Mouse (Mus musculus): ENCODE measurements at regions not wholly inside any gene's neighbourhood (a gene's known extent, or its start where the extent isn't known, plus 50 kb on each side); places are given as distances from the start of the nearest gene placed in this dataset.

DNA sequence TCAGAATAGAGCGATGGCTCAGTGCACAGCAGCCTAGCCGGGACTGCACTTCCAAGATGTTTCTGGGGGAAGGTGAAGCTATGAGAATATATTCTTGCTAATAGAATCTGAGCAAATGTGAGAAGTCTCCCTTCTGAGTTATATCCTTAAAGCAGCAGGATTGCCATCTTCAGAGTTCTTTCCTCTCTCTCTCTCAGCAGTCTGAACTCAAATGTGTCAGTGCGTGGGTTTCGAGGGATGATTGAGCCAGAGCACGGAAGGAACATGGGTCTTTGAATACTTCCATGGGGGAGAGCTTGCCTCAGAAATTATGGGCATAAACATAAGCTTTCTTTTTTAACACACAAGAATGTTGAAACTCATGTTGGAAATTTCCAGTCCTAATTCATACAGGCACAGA is 123.6 kb upstream of the Lhx1 start:
- Histone ChIP-seq H3K27me3 (ENCODE audit: control insufficient read depth, insufficient read depth, insufficient read length) (peaks cover 3% of the 10 kb centered on the region), H3K4me3 (ENCODE audit: insufficient read depth, poor library complexity, severe bottlenecking) (no peak overlapping the region), H3K79me3 (ENCODE audit: low read depth) (no peaks in the 10 kb centered on the region), H3ac (ENCODE audit: control insufficient read depth, insufficient read length, low read depth) (no peak overlapping the region), H3K79me2 (ENCODE audit: control insufficient read depth, insufficient read depth) (no peaks in the 10 kb centered on the region), H3K36me3 (ENCODE audit: control insufficient read depth, insufficient read depth) (no peaks in the 10 kb centered on the region)
- no peak for TF ChIP-seq CEBPB (IDR thresholded peaks at IDR 0.05; ENCODE audit: low read depth)
- no peak for TF ChIP-seq MAX (IDR thresholded peaks at IDR 0.05)
- no peak for TF ChIP-seq CTCF (IDR thresholded peaks at IDR 0.05; ENCODE audit: control insufficient read depth, insufficient read depth, insufficient read length)
- TF ChIP-seq USF1 (IDR thresholded peaks at IDR 0.05; ENCODE audit: low read depth) = no peak
- no peak for TF ChIP-seq MYOD1 (IDR thresholded peaks at IDR 0.05; ENCODE audit: control insufficient read depth, insufficient read length, low read depth)
- TF ChIP-seq MYOG (IDR thresholded peaks at IDR 0.05; ENCODE audit: control insufficient read depth, extremely low read depth, insufficient read length) = no peak
- TF ChIP-seq FOSL1 (IDR thresholded peaks at IDR 0.05; ENCODE audit: insufficient read depth, low read length, poor library complexity, severe bottlenecking) = no peak

DNA sequence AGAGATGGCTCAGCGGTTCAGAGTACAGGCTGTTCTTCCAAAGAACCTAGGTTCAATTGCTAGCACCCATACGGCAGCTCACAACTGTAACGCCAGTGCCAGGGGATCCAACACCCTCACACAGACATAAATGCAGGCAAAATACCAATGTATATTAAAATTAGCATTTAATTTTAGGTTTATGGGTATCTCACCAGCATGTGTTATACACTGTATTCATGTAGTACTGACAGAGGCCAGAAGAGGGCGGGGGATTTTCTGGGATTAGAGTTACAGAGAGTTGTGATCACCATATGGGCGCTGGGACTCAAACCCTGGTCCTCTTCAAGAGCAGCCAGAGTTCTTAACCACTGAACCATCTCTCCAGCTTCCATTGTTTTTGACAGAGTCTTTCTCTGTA is 121.8 kb upstream of the Lhx1 start:
- no peaks in the 10 kb centered on the region for H3K79me3 ChIP-seq (ENCODE audit: low read depth)
- no peak for TF ChIP-seq MYOD1 (IDR thresholded peaks at IDR 0.05; ENCODE audit: control insufficient read depth, insufficient read length, low read depth)
- TF ChIP-seq CTCF (IDR thresholded peaks at IDR 0.05; ENCODE audit: control insufficient read depth, insufficient read depth, insufficient read length) = no peak
- TF ChIP-seq USF1 (IDR thresholded peaks at IDR 0.05; ENCODE audit: low read depth) = no peak
- no peak for TF ChIP-seq MAX (IDR thresholded peaks at IDR 0.05)
- no peak for TF ChIP-seq FOSL1 (IDR thresholded peaks at IDR 0.05; ENCODE audit: insufficient read depth, low read length, poor library complexity, severe bottlenecking)
- no peak for TF ChIP-seq CEBPB (IDR thresholded peaks at IDR 0.05; ENCODE audit: low read depth)
- TF ChIP-seq MYOG (IDR thresholded peaks at IDR 0.05; ENCODE audit: control insufficient read depth, extremely low read depth, insufficient read length) = no peak
- no peak overlapping the region for H3ac ChIP-seq (ENCODE audit: control insufficient read depth, insufficient read length, low read depth)
- no peak overlapping the region for H3K4me3 ChIP-seq (ENCODE audit: insufficient read depth, poor library complexity, severe bottlenecking)
- no peaks in the 10 kb centered on the region for H3K36me3 ChIP-seq (ENCODE audit: control insufficient read depth, insufficient read depth)
- H3K79me2 ChIP-seq (ENCODE audit: control insufficient read depth, insufficient read depth) = no peaks in the 10 kb centered on the region
- peaks cover 19% of the 10 kb centered on the region for H3K27me3 ChIP-seq (ENCODE audit: control insufficient read depth, insufficient read depth, insufficient read length)

DNA sequence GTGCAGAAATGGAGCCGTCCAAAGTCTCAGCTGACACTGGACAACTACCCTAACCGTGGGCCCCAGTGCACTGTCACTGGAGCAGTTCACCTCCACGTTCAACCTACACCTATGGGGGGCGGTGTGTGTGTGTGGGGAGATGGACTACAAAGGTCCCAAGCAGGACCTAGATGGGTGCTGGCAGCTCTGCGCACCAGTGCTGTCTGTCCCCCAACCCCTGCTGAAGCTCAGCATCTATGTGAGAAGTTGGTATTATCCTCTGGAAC is 117.7 kb upstream of the Lhx1 start:
- peaks cover 45% of the 10 kb centered on the region for H3K27me3 ChIP-seq (ENCODE audit: control insufficient read depth, insufficient read depth, insufficient read length)
- no peak overlapping the region for H3K4me3 ChIP-seq (ENCODE audit: insufficient read depth, poor library complexity, severe bottlenecking)
- H3K79me3 ChIP-seq (ENCODE audit: low read depth) = no peaks in the 10 kb centered on the region
- no peaks in the 10 kb centered on the region for H3K36me3 ChIP-seq (ENCODE audit: control insufficient read depth, insufficient read depth)
- H3K79me2 ChIP-seq (ENCODE audit: control insufficient read depth, insufficient read depth) = no peaks in the 10 kb centered on the region
- no peak overlapping the region for H3ac ChIP-seq (ENCODE audit: control insufficient read depth, insufficient read length, low read depth)
- TF ChIP-seq CTCF (IDR thresholded peaks at IDR 0.05; ENCODE audit: control insufficient read depth, insufficient read depth, insufficient read length) = no peak
- no peak for TF ChIP-seq CEBPB (IDR thresholded peaks at IDR 0.05; ENCODE audit: low read depth)
- no peak for TF ChIP-seq USF1 (IDR thresholded peaks at IDR 0.05; ENCODE audit: low read depth)
- TF ChIP-seq MAX (IDR thresholded peaks at IDR 0.05) = no peak
- no peak for TF ChIP-seq MYOD1 (IDR thresholded peaks at IDR 0.05; ENCODE audit: control insufficient read depth, insufficient read length, low read depth)
- TF ChIP-seq MYOG (IDR thresholded peaks at IDR 0.05; ENCODE audit: control insufficient read depth, extremely low read depth, insufficient read length) = no peak
- no peak for TF ChIP-seq FOSL1 (IDR thresholded peaks at IDR 0.05; ENCODE audit: insufficient read depth, low read length, poor library complexity, severe bottlenecking)

DNA sequence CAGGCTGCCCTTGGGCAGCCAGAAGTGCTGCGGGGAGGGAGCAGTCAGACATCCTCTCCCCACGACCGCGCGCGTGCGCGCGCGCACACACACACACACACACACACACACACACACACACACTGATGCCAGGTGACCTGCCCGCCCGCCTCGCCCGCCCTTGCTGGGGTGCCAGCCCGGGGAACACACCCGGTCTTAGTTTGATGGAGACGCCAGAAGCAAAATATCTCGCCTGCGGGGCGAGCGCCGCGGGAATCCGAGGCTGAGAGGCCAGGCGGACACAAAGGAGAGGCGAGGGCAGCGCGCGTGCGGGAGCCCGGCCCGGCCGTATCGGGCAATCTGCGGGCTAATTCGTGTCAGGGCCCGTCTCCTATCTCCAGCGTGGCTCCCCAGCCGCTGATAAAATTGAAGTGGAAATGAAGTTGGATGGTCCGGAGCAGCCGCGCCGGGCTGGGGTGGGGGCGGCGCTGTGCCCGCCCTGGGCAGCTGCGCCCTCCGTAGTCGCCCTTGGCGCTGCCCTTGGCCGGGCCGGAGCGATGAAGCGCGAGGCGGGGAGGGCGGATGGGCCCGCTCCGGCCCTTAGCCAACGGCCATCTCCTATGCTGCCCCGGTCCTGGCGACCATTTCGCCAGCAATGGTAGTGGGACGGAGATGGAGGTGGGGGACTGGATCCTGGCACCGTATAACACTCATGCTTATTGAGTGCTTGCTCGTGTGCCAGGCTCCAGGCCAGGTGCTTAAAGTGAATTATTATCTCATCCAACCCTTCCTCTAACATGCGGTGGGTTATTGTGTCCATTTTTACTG is 117.2 kb upstream of the Lhx1 start:
- no peaks in the 10 kb centered on the region for H3K79me3 ChIP-seq (ENCODE audit: low read depth)
- H3K79me2 ChIP-seq (ENCODE audit: control insufficient read depth, insufficient read depth) = no peaks in the 10 kb centered on the region
- H3K4me3 ChIP-seq (ENCODE audit: insufficient read depth, poor library complexity, severe bottlenecking) = no peak overlapping the region
- H3K27me3 ChIP-seq (ENCODE audit: control insufficient read depth, insufficient read depth, insufficient read length) = peaks cover 50% of the 10 kb centered on the region
- no peak overlapping the region for H3ac ChIP-seq (ENCODE audit: control insufficient read depth, insufficient read length, low read depth)
- TF ChIP-seq FOSL1 (IDR thresholded peaks at IDR 0.05; ENCODE audit: insufficient read depth, low read length, poor library complexity, severe bottlenecking) (no peak), MYOG (IDR thresholded peaks at IDR 0.05; ENCODE audit: control insufficient read depth, extremely low read depth, insufficient read length) (no peak), MAX (IDR thresholded peaks at IDR 0.05) (no peak), USF1 (IDR thresholded peaks at IDR 0.05; ENCODE audit: low read depth) (no peak), CEBPB (IDR thresholded peaks at IDR 0.05; ENCODE audit: low read depth) (no peak), CTCF (IDR thresholded peaks at IDR 0.05; ENCODE audit: control insufficient read depth, insufficient read depth, insufficient read length) (no peak), MYOD1 (IDR thresholded peaks at IDR 0.05; ENCODE audit: control insufficient read depth, insufficient read length, low read depth) (no peak)
- H3K36me3 ChIP-seq (ENCODE audit: control insufficient read depth, insufficient read depth) = no peaks in the 10 kb centered on the region

DNA sequence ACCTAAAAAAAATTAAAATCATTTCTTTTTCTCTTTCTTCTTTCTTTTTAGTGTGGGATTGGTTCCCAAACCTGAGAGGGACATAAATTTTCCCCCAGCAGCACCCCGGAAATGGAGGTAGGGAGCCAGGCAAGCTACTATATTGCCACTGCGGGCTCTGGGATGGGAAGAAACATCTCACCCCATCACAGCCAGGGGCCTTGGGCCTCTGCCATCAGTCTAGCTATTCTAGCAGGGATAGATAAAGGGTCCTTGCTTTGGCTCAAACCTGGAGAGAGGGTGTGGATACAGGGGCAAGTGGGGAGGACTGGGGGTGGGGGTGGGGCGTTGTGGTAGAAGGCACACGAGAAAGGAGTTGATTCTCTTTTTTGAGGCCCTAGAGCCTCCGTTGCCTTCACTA is 116.3 kb upstream of the Lhx1 start:
- TF ChIP-seq FOSL1 (IDR thresholded peaks at IDR 0.05; ENCODE audit: insufficient read depth, low read length, poor library complexity, severe bottlenecking) = no peak
- no peak for TF ChIP-seq MYOG (IDR thresholded peaks at IDR 0.05; ENCODE audit: control insufficient read depth, extremely low read depth, insufficient read length)
- TF ChIP-seq MAX (IDR thresholded peaks at IDR 0.05) = no peak
- no peak for TF ChIP-seq CTCF (IDR thresholded peaks at IDR 0.05; ENCODE audit: control insufficient read depth, insufficient read depth, insufficient read length)
- TF ChIP-seq CEBPB (IDR thresholded peaks at IDR 0.05; ENCODE audit: low read depth) = no peak
- TF ChIP-seq MYOD1 (IDR thresholded peaks at IDR 0.05; ENCODE audit: control insufficient read depth, insufficient read length, low read depth) = no peak
- TF ChIP-seq USF1 (IDR thresholded peaks at IDR 0.05; ENCODE audit: low read depth) = no peak
- H3K36me3 ChIP-seq (ENCODE audit: control insufficient read depth, insufficient read depth) = no peaks in the 10 kb centered on the region
- no peak overlapping the region for H3ac ChIP-seq (ENCODE audit: control insufficient read depth, insufficient read length, low read depth)
- no peaks in the 10 kb centered on the region for H3K79me3 ChIP-seq (ENCODE audit: low read depth)
- no peak overlapping the region for H3K4me3 ChIP-seq (ENCODE audit: insufficient read depth, poor library complexity, severe bottlenecking)
- no peaks in the 10 kb centered on the region for H3K79me2 ChIP-seq (ENCODE audit: control insufficient read depth, insufficient read depth)
- H3K27me3 ChIP-seq (ENCODE audit: control insufficient read depth, insufficient read depth, insufficient read length) = peaks cover 50% of the 10 kb centered on the region

All from C2C12 (cell line).